Mouse (Mus musculus): ENCODE measurements around the gene Mst1r.

DNA sequence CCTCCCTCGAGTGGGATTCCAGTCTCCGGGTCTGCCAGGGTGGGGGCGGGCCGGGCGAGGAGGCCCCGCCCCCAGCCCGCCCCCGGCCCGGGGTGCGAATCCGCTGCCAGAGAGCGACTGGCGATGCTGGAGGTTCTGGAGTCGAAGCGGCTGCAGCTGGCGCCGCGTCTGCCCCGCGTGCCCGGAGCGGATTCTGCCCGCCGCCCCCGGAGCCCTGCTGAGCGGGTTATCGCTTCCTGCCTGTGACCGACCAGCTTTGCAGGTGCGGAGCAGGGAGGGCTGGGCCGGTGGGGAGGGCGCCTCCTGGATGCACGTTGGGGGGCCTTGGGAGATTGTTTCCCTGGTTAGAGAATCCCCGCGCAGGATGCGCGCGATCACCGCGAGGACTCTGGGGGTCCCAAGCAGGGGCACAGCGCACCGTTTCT lies 29.1 kb downstream of the Mst1r start:
- TF ChIP-seq CTCF (conservative IDR thresholded peaks at IDR 0.05; ENCODE audit: insufficient read depth, insufficient read length, low read depth, low read length): no peak
- TF ChIP-seq POLR2A (IDR thresholded peaks at IDR 0.05; ENCODE audit: low read depth, low read length): no peak
